Comparison of ENCODE assay signal across 13 mouse cellular contexts in the genomic region with DNA sequence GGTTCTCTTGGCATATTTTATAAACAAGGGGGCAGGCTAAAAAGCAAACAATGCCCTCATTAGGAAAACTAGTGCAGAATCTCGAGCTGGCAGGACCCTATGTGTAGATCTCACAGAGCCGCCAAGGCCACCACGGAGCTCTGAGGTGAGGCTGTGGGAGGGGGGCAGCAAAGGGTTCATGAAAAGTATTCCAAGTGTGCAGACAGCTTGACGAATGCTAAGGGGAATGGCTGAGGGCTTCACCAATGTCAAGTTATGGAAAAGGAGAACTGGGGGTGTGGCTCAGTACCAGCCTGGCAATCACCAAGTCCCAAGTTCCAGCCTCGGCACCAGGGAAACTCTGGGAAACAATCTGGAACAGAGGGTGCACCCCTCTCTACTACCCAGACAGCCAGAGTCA. TPM values are rescaled to one million over a fixed set of nuclear protein-coding genes. Genes with fewer than 3 reads are reported as not detected.
DNase-seq lines count a peak whose midpoint lies in the region; ATAC-seq and TF ChIP-seq lines count a peak whose summit lies in the region.
"Had no signal": no experiment of that assay in that cellular context is flagged by ENCODE, and none has a peak within 500 bp of the region (broad histone marks: within the 10 kb centered on the region; RNA-seq: fewer than 3 reads in every experiment).

No protein-coding gene starts in this region.

- H3K4me1 ChIP-seq in intestine, embryonic 14.5 days (replicated peaks; ENCODE audit: control insufficient read depth, insufficient read depth, low read length), result peaks cover 46% of the 10 kb centered on the region
- no peaks in the 10 kb centered on the region for H3K4me1 ChIP-seq in intestine, postnatal 0 days (replicated peaks; ENCODE audit: control insufficient read depth, insufficient read depth, low read length)
- peaks cover 42% of the 10 kb centered on the region for H3K4me1 ChIP-seq in midbrain, embryonic 14.5 days (ENCODE audit: control insufficient read depth, insufficient read depth, low read length)
- H3K4me1 ChIP-seq in midbrain, embryonic 13.5 days (replicated peaks), result peaks cover 78% of the 10 kb centered on the region
- peaks cover 59% of the 10 kb centered on the region for H3K4me1 ChIP-seq in stomach, embryonic 14.5 days (ENCODE audit: control insufficient read depth, insufficient read depth, low read length)

- TF ChIP-seq CTCF in intestine, postnatal 0 days (IDR thresholded peaks at IDR 0.05; ENCODE audit: low read depth), result no peak

- H3K27ac ChIP-seq in intestine, embryonic 14.5 days (ENCODE audit: low read depth), result peak overlapping the region; percentile 38
- H3K27ac ChIP-seq in intestine, postnatal 0 days (ENCODE audit: low read depth, low read length), result no peak overlapping the region
- H3K27ac ChIP-seq in midbrain, embryonic 14.5 days (replicated peaks; ENCODE audit: low read depth, low read length), result 0 out of 2 replicates have a peak overlapping the region, but pooled peaks have one; percentile 13
- H3K27ac ChIP-seq in midbrain, embryonic 13.5 days, result no peak overlapping the region
- peak overlapping the region; percentile 46; the same call in 1 of the 2 replicates for H3K27ac ChIP-seq in stomach, embryonic 14.5 days (ENCODE audit: low read length)
- H3K27ac ChIP-seq: embryonic facial prominence, embryonic 13.5 days; neural tube, embryonic 12.5 days had no signal

- WGBS in intestine, embryonic 14.5 days, result 34% methylated on average over 5 of the region's 5 CpGs
- 45% methylated on average over 5 of the region's 5 CpGs for WGBS in intestine, postnatal 0 days
- WGBS in midbrain, embryonic 14.5 days, result 56% methylated on average over 5 of the region's 5 CpGs
- WGBS in midbrain, embryonic 13.5 days, result 47% methylated on average over 5 of the region's 5 CpGs
- 25% methylated on average over 5 of the region's 5 CpGs for WGBS in stomach, embryonic 14.5 days

- no peak for ATAC-seq in intestine, embryonic 14.5 days (replicated peaks; ENCODE audit: low FRiP score, low TSS enrichment, low read depth)
- no peak for ATAC-seq in intestine, postnatal 0 days
- no peak for ATAC-seq in midbrain, embryonic 14.5 days (ENCODE audit: low FRiP score, low TSS enrichment)
- no peak for ATAC-seq in midbrain, embryonic 13.5 days
- ATAC-seq in stomach, embryonic 14.5 days (ENCODE audit: insufficient number of reproducible peaks, insufficient read depth, low FRiP score, low read depth), result no peak
- ATAC-seq: forebrain, embryonic 14.5 days had no signal

- H3K4me2 ChIP-seq in intestine, embryonic 14.5 days (ENCODE audit: low read length), result no peak overlapping the region; the same call in 1 of the 2 replicates
- no peak overlapping the region for H3K4me2 ChIP-seq in intestine, postnatal 0 days (replicated peaks; ENCODE audit: low read depth)
- no peak overlapping the region for H3K4me2 ChIP-seq in midbrain, embryonic 14.5 days (ENCODE audit: low read length)
- no peak overlapping the region for H3K4me2 ChIP-seq in midbrain, embryonic 13.5 days (replicated peaks)
- H3K4me2 ChIP-seq in stomach, embryonic 14.5 days (replicated peaks; ENCODE audit: low read depth, low read length), result peak overlapping the region; percentile 15; the same call in 1 of the 2 replicates
- H3K4me2 ChIP-seq: embryonic facial prominence, embryonic 13.5 days had no signal

- H3K9me3 ChIP-seq in intestine, embryonic 14.5 days (ENCODE audit: control insufficient read depth, low read length), result no peaks in the 10 kb centered on the region
- H3K9me3 ChIP-seq in intestine, postnatal 0 days (ENCODE audit: control insufficient read depth), result no peaks in the 10 kb centered on the region
- no peaks in the 10 kb centered on the region for H3K9me3 ChIP-seq in midbrain, embryonic 14.5 days (ENCODE audit: control insufficient read depth, low read length)
- H3K9me3 ChIP-seq in midbrain, embryonic 13.5 days, result no peaks in the 10 kb centered on the region
- H3K9me3 ChIP-seq in stomach, embryonic 14.5 days (ENCODE audit: control insufficient read depth, low read depth, low read length), result no peaks in the 10 kb centered on the region
- H3K9me3 ChIP-seq: embryonic facial prominence, embryonic 13.5 days; neural tube, embryonic 12.5 days had no signal

- no peaks in the 10 kb centered on the region for H3K27me3 ChIP-seq in intestine, embryonic 14.5 days (replicated peaks; ENCODE audit: control insufficient read depth, insufficient read depth, low read length)
- no peaks in the 10 kb centered on the region for H3K27me3 ChIP-seq in intestine, postnatal 0 days (replicated peaks; ENCODE audit: control insufficient read depth, insufficient read depth, low read length)
- no peaks in the 10 kb centered on the region for H3K27me3 ChIP-seq in midbrain, embryonic 14.5 days (ENCODE audit: control insufficient read depth, insufficient read depth, low read length)
- H3K27me3 ChIP-seq in midbrain, embryonic 13.5 days, result peaks cover 2% of the 10 kb centered on the region; the same call in 1 of the 2 replicates
- no peaks in the 10 kb centered on the region for H3K27me3 ChIP-seq in stomach, embryonic 14.5 days (ENCODE audit: control insufficient read depth, insufficient read depth, low read length)
- H3K27me3 ChIP-seq: embryonic facial prominence, embryonic 13.5 days; neural tube, embryonic 12.5 days had no signal

- H3K9ac ChIP-seq in intestine, embryonic 14.5 days (ENCODE audit: low read length), result peak overlapping the region; percentile 30; the same call in 1 of the 2 replicates
- H3K9ac ChIP-seq in intestine, postnatal 0 days (ENCODE audit: low read depth, low read length), result no peak overlapping the region
- no peak overlapping the region for H3K9ac ChIP-seq in midbrain, embryonic 14.5 days (replicated peaks; ENCODE audit: low read length)
- no peak overlapping the region for H3K9ac ChIP-seq in midbrain, embryonic 13.5 days (replicated peaks)
- no peak overlapping the region for H3K9ac ChIP-seq in stomach, embryonic 14.5 days (replicated peaks; ENCODE audit: low read depth, low read length)
- H3K9ac ChIP-seq: embryonic facial prominence, embryonic 13.5 days; neural tube, embryonic 12.5 days had no signal

- peak; percentile 64 for DNase-seq in cerebellum, adult 11-12 months
- DNase-seq in cerebellum, postnatal 4 days (ENCODE audit: low spot score in 2 of 2), result no peak
- DNase-seq in intestine, embryonic 14.5 days (ENCODE audit: low spot score), result no peak
- DNase-seq in midbrain, embryonic 14.5 days, result no peak
- DNase-seq in spleen, postnatal 4 days (ENCODE audit: low spot score in 2 of 2), result no peak
- DNase-seq: kidney, postnatal 14 days; thymus, postnatal 25 days had no signal

- peaks cover 61% of the 10 kb centered on the region for H3K36me3 ChIP-seq in intestine, embryonic 14.5 days (ENCODE audit: control insufficient read depth, insufficient read depth, low read length)
- H3K36me3 ChIP-seq in intestine, postnatal 0 days (ENCODE audit: control insufficient read depth, insufficient read depth), result peaks cover 11% of the 10 kb centered on the region; the same call in 1 of the 2 replicates
- H3K36me3 ChIP-seq in midbrain, embryonic 14.5 days (ENCODE audit: control insufficient read depth, insufficient read depth, low read length), result no peaks in the 10 kb centered on the region
- H3K36me3 ChIP-seq in midbrain, embryonic 13.5 days, result peaks cover 4% of the 10 kb centered on the region
- peaks cover 35% of the 10 kb centered on the region for H3K36me3 ChIP-seq in stomach, embryonic 14.5 days (ENCODE audit: control insufficient read depth, insufficient read depth, low read length)

- no peak overlapping the region for H3K4me3 ChIP-seq in intestine, embryonic 14.5 days (ENCODE audit: low read depth, low read length)
- no peak overlapping the region for H3K4me3 ChIP-seq in intestine, postnatal 0 days (ENCODE audit: low read depth, low read length)
- H3K4me3 ChIP-seq in midbrain, embryonic 14.5 days (replicated peaks; ENCODE audit: low read depth, low read length), result no peak overlapping the region
- no peak overlapping the region for H3K4me3 ChIP-seq in midbrain, embryonic 13.5 days (replicated peaks)
- no peak overlapping the region for H3K4me3 ChIP-seq in stomach, embryonic 14.5 days (ENCODE audit: low read depth, low read length)
- H3K4me3 ChIP-seq: embryonic facial prominence, embryonic 13.5 days; neural tube, embryonic 12.5 days had no signal

RNA-seq across cellular contexts. Expression of gene Ptch1, which starts 24.2 kb away (rescaled TPM):
- 62.8 and 68.0 TPM in 2 replicates for polyA plus RNA-seq in intestine, embryonic 14.5 days (2014; fragmentation: Nextera tagmentation; extraction: Ambion mirVana)
- polyA plus RNA-seq in intestine, postnatal 0 days (2015; fragmentation: Nextera tagmentation; extraction: Ambion mirVana), result 11.0 and 11.9 TPM in 2 replicates
- polyA plus RNA-seq in midbrain, embryonic 14.5 days (2014; fragmentation: Nextera tagmentation; extraction: Ambion mirVana), result 17.4 and 17.8 TPM in 2 replicates
- polyA plus RNA-seq in midbrain, embryonic 13.5 days (2015; fragmentation: Nextera tagmentation; extraction: Ambion mirVana), result 16.0 and 17.8 TPM in 2 replicates
- polyA plus RNA-seq in stomach, embryonic 14.5 days (2014; fragmentation: Nextera tagmentation; extraction: Ambion mirVana), result 71.5 and 79.8 TPM in 2 replicates

RNA-seq across cellular contexts. Expression of gene Fancc, which starts 52.1 kb away (rescaled TPM):
- 18.3 and 25.7 TPM in 2 replicates for polyA plus RNA-seq in intestine, embryonic 14.5 days (2014; fragmentation: Nextera tagmentation; extraction: Ambion mirVana)
- polyA plus RNA-seq in intestine, postnatal 0 days (2015; fragmentation: Nextera tagmentation; extraction: Ambion mirVana), result 5.1 and 6.5 TPM in 2 replicates
- 12.6 and 18.1 TPM in 2 replicates for polyA plus RNA-seq in midbrain, embryonic 14.5 days (2014; fragmentation: Nextera tagmentation; extraction: Ambion mirVana)
- polyA plus RNA-seq in midbrain, embryonic 13.5 days (2015; fragmentation: Nextera tagmentation; extraction: Ambion mirVana), result 17.6 and 19.7 TPM in 2 replicates
- polyA plus RNA-seq in stomach, embryonic 14.5 days (2014; fragmentation: Nextera tagmentation; extraction: Ambion mirVana), result 21.9 and 24.3 TPM in 2 replicates

Comparison
In these comparisons a context has a peak if more than half of its experiments do, and no peak if none do; other contexts are left out.
1. H3K27ac ChIP-seq: peak in intestine, embryonic 14.5 days (single experiment), midbrain, embryonic 14.5 days (single experiment) and stomach, embryonic 14.5 days (single experiment); none in intestine, postnatal 0 days (single experiment) and midbrain, embryonic 13.5 days (single experiment).